Mouse (Mus musculus) heart, postnatal 0 days (tissue): ENCODE measurements around the gene Pde8b.

Experiments used
- CTCF ChIP-seq: IDR thresholded peaks from 2 replicates; pipeline ENCODE4 v1.5.1; 2016; ENCODE audit warnings: antibody characterized with exemption, control low read depth, low read depth
- EP300 ChIP-seq: IDR thresholded peaks from 2 replicates; pipeline ENCODE4 v1.6.1; 2016; ENCODE audit warnings: antibody characterized with exemption, low read depth

GRCm38 (mm10) chr13:95098931-95099720, 151.0 kb downstream of the Pde8b start:
- TF ChIP-seq CTCF (no peak), EP300 (no peak)
